Mouse (Mus musculus): ENCODE measurements around the gene Grik4. TPM values are rescaled to one million over a fixed set of nuclear protein-coding genes. Genes with fewer than 3 reads are reported as not detected.

Grik4 gene
- total RNA-seq, 2 experiments from 2014 or later = 0.05 TPM; not detected in 1

GRCm38 (mm10) chr9:42573180-42573579, 371.1 kb downstream of the Grik4 start:
- peak; percentile 8 to 61 for DNase-seq

GRCm38 (mm10) chr9:42565921-42566320, 378.4 kb downstream of the Grik4 start:
- no peak for DNase-seq

- DNase-seq = no peak
These were observed 389.1 kb downstream of the Grik4 start for GRCm38 (mm10) chr9:42555186-42555585.

- peak; percentile 24 to 75 for DNase-seq
These were observed 394.2 kb downstream of the Grik4 start for GRCm38 (mm10) chr9:42550116-42550515.

- DNase-seq = no peak
These were observed 395.3 kb downstream of the Grik4 start for GRCm38 (mm10) chr9:42548981-42549380.

DNA sequence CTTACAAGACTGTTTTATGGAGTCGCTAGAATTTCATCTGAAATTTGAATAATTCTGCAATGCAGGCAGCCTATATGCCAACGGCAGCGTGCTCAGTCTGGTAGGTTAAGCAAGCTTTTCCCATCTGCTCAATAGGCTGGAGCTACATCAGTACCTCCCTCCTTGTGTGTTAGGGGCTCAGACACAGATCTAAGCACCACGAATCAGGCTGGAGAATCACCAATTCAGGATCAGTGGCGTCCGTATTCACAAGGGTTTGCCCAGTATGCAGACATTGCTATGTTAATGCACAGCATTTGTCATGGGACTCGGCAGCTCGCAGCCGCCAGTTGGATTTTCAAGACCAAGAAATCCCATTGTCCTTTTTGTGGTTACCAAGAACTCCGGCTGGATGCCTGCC, 399.8 kb downstream of the Grik4 start:
- no peak for DNase-seq

GRCm38 (mm10) chr9:42533491-42533890, 410.8 kb downstream of the Grik4 start:
- DNase-seq = no peak

DNA sequence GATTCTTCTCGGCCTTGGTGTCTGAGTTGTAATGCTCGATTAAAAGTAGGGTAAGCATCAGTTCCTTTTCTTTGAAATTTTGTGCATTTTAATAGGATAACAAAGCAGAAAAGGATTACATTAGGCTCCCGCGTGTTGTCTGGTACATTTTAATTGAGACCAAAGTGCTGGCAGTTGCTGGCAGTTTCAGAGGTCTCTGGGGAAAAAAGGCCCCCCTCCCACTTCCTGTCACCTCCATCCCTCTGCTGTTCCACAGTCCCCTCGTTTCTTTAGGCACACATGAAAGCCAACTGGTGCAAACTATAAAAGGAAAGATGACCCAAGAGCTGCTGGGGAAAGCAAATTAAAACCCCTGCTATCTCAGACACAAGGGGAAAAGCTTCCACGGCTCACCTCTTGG, 411.3 kb downstream of the Grik4 start:
- no peak for DNase-seq

- no peak for DNase-seq
These were observed 412.3 kb downstream of the Grik4 start for GRCm38 (mm10) chr9:42531951-42532350.

- no peak for DNase-seq
These were observed 413.8 kb downstream of the Grik4 start for GRCm38 (mm10) chr9:42530221-42531152.

DNA sequence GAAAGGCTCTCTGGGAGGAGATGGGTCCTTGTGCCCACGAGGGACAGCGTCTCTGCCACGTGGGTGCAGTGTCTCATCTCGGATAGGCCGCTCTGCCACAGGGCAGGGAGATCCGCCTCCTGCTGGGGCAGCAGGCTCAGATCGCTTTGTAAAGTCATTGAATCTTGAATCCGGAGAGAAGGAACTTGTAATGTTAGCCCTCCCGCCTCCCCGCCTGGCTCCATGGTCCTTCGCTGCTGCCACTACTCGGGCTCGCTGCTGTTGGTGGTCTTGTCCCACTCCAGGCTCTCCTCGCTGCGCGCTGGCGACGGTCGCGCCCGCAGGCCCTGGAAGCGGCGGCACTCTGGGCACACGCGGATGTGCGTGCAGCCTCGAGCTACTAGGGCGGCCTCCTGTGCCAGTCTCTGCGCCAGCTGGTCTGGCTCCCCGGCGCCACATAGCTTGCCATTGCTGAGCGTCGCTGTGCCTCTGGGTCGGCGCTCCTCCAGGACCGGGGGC, 423.7 kb downstream of the Grik4 start:
- DNase-seq = peak; percentile 2

DNA sequence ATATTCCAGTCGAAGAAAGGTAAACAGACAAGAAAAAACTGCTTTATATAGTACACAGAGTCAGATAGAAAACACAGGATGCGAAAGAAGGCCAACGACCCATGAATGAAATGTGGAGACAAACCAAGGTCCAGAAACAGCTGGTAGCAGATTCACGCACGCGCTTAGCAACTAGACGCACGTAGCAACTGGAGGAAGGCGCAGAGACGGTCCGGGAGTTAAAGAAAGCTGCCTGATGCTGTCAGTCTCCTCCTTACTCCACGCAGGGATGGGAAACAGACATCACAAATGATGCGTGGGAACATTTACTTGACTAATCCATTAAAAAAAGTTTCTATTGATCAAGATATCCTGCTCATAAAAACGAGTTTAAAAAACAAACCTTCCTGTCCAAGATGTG, 426.1 kb downstream of the Grik4 start:
- DNase-seq = no peak

- no peak for DNase-seq
These were observed 431.1 kb downstream of the Grik4 start for GRCm38 (mm10) chr9:42513159-42513558.

- no peak for DNase-seq
These were observed 432.0 kb downstream of the Grik4 start for GRCm38 (mm10) chr9:42512312-42512711.

DNA sequence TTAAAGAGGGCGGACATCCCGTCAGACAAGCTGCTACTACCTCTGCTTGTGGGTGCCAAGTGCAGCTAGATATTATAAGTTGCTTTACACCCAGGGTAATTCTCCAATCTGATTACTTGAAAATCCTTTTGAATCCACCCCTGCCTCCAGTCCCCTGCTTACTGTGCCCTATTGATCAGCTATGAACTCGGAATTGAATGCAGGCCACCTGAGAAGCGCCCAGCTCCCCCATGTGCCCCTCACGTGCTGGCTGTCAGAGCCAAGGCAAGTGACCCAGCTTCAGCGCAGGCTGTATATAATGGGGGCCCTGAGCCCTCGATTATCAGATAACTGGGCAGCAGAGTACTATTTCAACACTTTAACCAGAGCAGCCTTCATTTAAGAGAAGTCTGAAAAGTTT, 436.1 kb downstream of the Grik4 start:
- no peak for DNase-seq

GRCm38 (mm10) chr9:42507709-42508108, 436.6 kb downstream of the Grik4 start, which contains the start of gene Tbcel:
TSS of gene Tbcel (minus strand) at chr9:42507809.
- no peak for DNase-seq

DNA sequence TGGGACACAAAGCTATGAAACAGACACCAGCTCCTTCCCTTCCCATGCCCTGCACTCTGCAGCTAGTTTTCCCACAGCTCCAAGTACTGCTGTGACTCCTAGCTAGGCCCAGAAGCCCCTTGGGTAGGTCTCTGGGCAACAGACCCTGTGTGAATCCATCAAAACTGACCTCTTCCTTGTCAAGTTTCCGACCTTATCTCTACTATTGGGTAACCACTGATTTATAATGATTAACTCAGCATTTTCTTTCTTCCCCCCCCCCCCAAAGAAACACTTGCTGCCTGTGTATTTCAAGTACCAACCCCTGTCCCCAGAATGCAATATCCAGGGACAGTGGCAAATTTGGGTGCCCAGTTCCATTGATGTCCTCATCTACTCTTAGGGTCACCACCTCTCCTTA, 437.3 kb downstream of the Grik4 start:
- DNase-seq = no peak

DNA sequence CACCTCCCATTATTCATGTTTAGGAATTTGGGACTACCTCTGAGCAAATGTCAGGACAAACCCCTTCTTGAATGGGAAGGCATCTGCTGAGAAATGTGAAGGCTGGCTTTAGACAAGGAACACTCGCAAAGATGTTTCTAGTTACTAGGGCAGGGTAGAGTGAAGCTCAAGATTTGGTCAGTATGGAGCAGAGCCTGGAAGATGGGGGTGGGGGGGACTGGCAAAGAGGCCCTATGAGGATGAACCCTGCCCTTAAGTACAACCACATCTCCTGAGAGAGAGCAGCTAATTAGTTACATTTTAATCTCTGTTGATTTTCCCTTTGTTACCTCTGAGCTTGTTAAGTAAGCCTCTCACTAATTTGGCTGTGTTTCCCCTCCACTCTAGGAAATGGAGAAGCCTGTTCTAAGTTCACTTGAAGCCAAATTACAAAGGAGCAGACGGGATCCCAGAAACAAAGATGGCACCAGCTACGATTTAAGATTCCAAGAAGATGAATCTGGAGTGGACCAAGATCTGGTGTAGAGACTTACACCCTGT, 439.3 kb downstream of the Grik4 start:
- DNase-seq = no peak

- no peak for DNase-seq
These were observed 439.7 kb downstream of the Grik4 start for GRCm38 (mm10) chr9:42504559-42504958.

DNA sequence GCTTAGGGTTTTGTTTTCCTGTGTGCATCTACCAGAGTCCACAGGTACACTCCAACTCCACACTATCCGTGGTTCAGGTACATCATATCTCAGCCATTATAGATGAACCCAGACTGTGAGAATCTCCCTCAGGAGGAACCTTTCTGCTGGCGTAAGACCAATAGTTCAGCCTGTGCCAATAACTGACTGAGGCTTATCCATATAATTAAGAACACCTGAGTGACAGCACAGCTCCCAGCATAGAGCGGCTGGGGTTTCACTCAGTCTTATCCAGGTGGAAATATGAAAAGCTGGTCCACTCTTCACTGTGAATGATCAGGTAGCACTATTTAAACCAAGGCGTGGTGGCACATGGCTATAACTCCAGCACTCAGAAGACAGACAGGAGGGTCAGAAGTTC, 440.6 kb downstream of the Grik4 start:
- DNase-seq = no peak

DNA sequence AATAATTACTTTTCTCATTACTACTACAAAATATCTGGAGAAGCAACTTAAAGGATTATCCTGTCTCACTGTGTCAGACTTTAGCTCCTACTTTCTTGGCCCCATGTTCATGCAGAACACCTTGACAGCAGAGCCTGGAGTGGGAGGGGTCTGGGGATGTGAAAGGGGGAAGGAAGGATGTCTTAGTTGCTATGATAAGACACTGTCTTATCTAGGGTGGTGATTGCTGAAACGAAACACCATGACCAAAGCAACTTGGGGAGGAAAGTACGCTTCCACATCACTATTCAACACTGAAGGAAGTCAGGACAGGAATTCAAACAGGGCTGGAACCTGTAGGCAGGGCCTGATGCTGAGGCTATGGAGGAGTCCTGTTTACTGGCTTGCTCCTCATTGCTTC, 448.0 kb downstream of the Grik4 start:
- DNase-seq = no peak

DNA sequence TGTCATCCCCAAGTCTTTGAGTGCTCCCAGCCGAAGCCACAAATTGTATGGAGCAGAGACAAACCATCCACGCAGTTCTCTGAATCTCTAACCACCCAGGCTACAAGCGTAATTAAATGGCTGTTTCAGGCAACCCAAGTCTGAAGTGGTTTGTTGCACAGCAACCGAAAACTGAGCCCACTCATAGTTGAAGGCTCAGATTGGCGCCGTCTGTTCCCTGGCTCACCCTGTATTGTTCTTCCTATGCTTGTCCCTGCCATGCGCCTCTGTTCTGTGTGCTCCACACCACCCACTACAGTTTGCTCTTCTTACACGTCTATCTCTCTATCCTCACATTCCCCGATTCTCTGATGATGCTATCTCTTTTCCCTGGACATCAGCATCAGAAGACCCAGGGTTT, 452.5 kb downstream of the Grik4 start:
- DNase-seq = no peak

GRCm38 (mm10) chr9:42490589-42491382, 453.5 kb downstream of the Grik4 start:
- DNase-seq = no peak
